Mouse (Mus musculus) cerebellum, adult 11 months (tissue): ENCODE measurements around the gene Dennd6b.

Source experiments
- DNase-seq: peaks from one replicate; pipeline ENCODE4 v3.0.0; 2022

Dennd6b gene

DNA sequence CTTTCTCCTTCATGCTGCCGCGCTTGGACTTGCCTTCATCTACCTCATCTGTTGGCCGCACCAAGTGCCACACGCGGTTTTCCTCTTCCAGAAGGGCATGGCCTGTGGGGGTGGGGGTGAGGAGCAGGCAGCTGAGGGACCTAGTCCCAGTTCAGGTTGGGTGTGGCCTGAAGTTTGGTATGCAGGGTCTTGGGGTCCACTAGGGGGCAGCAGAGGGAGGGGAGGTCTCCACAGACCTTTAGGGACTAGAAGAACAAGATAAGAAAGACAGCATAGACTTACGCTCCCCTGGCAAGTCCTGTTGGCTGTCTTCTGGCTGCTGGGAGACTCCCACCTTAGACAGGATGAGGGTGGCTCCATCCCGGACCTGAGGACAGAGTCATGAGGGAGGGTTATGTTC is 38.3 kb downstream of the Dennd6b start:
- peak; percentile 68 for DNase-seq

GRCm38 (mm10) chr15:89152312-89152711 is 44.0 kb downstream of the Dennd6b start:
- no peak for DNase-seq

- no peak for DNase-seq
Observed at GRCm38 (mm10) chr15:89150041-89150390, 46.3 kb downstream of the Dennd6b start.

DNA sequence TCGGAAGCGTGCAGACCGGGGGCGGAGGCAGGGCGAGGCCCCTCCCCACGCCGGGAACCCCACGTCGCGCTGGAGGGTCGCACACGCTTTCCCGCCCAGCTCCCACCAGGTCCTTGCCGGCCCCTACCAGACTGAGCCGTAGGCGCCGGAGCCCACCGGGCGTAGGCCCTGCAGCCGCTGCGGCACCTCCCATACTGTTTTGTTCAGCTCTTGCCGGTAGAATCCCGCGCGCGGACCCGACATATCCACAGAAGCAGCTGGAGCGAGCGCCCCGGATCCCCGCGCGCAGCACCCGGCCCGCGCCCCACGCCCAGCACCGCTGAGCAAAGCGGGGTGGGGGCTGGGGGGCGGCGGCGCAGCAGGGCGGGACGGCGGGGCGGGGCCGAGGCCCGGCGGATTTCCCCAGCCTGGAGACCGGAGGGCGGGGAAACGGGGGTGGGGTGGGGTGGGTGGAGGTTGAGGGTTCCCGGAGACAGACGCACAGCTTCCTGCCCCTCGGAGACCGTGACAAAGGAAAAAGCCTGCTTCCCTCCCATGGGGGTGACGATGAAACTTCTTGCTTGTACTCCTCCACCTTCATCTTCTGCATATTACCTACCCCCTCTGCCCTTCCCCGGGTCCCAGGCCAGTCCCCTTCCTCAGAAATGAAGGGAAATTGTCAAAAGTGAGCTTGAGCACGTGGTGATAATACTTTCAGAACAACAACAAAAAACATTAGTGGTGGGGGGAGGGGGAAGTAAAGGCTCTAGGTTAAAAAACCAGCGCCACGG is 46.8 kb downstream of the Dennd6b start, which contains the start of gene Mapk11:
TSS of gene Mapk11 (minus strand) at position 358 of the 770 bp plus-strand sequence.
- no peak for DNase-seq

GRCm38 (mm10) chr15:89148496-89149270 is 47.6 kb downstream of the Dennd6b start:
- no peak for DNase-seq

DNA sequence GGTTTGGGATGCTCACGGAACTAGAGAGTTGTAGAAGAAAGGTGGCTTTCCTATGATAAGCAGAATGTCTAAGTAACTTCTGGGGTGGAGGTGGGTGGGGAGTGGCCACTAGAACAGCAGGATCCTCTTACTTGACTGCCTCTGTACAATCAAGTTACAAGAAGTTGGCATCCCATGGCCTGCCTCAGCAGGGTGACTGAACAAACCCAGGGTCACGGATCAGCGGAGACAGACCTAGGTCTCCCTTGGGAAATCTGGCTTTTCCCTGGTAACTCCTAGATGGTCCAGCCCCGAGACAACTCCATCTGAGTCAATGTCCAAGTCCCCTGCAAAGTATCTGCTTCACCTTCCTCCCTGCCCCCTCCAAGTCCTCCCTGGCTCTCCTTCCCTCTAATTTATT is 48.4 kb downstream of the Dennd6b start:
- DNase-seq, result no peak

DNA sequence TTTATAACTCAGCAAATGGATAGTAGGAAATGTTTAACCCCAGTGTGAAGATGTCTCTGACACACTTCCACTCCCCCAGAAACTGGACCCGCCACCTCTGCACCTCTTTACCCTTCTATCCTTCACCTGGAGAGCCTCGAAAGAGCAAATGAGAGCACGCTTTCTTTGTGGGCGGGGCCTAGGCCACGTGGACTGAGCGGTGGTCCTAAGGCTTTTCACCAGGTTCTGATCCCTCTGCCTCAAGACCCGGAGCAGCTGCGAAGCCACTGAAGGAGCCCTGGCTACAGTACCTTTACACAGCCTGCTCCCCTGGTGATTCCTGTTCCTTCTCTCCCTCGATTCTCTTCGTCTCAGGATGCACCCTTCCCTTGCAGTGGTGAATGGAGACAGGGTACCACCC is 48.8 kb downstream of the Dennd6b start:
- DNase-seq, result no peak

GRCm38 (mm10) chr15:89147024-89147423 is 49.3 kb downstream of the Dennd6b start:
- no peak for DNase-seq

- peak; percentile 82 for DNase-seq
Observed at GRCm38 (mm10) chr15:89146537-89146936, 49.8 kb downstream of the Dennd6b start.

DNA sequence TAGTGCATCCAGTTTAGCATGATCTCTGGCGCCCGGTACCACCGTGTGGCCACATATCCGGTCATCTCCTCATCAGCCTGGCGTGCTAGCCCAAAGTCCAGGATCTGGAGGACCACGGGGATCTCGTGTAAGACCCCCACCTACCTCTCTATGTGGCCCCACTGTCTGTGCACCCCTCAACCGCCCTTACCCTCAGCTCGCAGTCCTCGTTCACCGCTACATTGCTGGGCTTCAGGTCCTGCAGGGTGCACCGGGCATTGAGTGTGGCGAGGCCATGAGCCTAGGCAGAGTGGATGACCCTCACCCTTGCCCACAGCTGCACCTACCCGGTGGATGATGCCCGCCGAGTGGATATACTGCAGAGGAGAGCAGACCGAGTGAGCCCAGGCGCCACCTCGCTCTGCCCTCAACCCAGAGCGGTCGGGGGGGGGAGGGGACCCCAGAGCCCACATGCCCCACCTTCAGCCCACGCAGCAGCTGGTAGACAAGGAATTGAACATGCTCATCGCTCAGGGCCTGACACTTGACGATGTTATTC is 50.4 kb downstream of the Dennd6b start:
- no peak for DNase-seq

DNA sequence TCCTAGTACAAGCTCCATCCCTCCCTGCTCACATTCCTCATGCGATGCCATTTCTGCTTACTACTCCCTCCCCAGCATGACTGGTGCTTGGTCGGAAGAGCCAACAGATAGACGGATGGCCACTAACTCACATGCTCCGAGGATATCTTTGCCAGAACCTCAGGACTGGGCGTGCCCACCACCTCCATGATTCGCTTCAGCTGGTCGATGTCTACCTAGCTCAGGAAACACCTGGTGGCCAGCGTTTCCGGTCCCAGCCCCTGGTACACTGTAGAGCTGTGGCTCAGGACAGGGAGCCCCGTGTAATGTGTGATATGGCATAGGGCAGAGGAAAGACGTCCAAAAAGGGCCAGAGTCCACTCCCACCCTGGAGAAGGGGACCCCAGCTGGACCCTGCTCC is 51.3 kb downstream of the Dennd6b start:
- DNase-seq, result no peak

DNA sequence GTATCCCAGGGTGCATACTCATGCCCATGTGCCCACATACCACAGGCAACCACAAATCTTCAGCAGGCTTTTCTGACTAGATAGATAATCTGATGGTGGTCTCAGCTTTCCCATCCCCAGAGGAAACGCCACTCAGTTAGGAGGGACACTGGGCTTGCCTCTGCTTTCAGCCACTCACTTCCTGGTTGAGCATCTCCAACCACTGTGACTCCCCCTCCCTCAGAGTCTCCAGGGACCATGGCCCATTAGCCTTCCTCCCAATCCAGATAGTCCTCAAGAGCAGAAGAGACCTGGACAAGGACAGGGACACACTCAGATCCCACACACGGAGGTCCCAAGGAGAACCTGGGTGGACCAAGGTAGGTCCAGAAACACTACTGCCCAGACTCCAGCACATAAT is 53.2 kb downstream of the Dennd6b start:
- no peak for DNase-seq

DNA sequence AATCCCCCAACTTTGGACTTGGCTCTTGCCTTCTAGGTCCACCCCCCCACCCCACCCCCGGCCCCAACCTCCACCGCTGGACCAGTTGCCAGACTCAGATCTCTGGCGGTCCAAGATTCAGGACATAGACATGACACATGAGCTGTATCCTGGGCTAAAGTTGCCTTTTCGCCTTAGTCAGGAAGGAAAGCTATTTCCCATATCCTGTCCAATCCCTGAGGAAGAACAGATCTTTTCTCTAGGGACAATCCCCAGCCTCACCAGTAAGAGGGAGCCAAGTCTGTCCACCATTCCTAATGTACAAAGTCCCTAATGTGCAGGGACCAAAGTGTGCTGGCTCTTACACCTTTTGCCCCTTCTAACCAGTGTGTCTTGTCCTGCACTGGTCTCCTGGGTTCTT is 54.4 kb downstream of the Dennd6b start:
- DNase-seq, result no peak

- no peak for DNase-seq
Observed at GRCm38 (mm10) chr15:89141443-89141842, 54.9 kb downstream of the Dennd6b start.

- DNase-seq, result peak; percentile 70
Observed at GRCm38 (mm10) chr15:89140659-89141252, 55.5 kb downstream of the Dennd6b start, which contains the start of gene Mapk12. TSS of gene Mapk12 (minus strand) at chr15:89140703.

DNA sequence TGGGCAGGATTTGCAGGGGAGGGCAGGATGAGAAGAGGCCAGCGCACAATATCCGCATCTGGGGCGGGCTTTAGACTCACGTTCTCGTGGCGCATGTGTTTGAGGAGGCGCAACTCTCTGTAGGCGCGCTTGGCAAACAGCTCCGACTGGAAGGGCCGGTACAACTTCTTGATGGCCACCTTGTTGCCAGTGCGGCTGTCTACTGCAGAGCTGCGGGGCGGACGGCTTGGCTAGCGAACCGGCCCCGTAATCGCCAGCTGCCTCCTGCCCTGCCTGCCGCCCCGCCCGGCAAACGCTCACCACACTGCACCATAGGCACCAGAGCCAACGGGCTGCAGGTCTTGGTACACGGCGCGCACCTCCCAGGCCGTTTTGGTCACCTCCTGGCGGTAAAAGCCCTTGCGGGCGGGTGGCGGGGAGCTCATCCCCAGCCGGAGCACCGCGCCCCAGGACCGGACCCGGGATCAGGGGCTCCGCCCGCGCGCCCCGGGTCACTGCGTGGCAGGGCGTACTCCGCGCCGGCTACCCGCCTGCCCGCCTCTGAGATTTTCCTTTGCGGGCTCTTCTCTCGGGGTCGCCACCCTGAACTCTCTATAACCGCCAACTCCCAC is 56.1 kb downstream of the Dennd6b start:
- DNase-seq, result peak; percentile 75

- DNase-seq, result no peak
Observed at GRCm38 (mm10) chr15:89138531-89138930, 57.8 kb downstream of the Dennd6b start.

- DNase-seq, result no peak
Observed at GRCm38 (mm10) chr15:89138046-89138405, 58.3 kb downstream of the Dennd6b start.

DNA sequence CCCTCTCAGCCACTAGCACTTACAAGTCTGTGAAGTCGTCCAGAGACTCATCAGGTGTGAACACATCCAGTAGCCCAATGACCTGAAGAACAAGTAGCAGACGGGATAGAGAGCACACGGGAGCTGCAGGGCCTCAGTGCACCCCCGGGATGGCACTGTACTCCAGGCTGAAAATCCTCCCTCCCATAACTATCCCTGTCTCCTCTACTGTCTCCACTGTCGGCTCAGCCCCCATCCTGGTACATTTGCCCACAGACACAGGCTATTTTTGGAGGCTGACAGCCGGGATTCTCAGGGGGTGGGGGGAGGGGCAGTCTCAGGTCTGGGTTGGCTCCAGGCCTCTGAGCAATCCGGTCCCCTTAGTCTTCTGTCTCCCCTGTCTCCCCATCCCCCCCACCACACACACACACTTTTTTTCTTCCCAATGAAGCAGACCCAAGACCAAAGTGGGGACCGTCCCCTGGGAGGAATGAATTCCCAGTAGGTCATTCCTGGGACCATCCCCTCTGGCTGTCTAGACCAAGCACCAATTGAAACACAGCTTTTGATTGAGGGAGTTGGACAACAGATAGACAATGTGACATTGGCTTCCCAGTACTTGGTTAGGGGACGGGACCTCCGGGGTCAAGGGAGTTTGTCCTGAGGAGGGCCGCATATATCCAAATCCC is 58.8 kb downstream of the Dennd6b start:
- DNase-seq, result no peak

DNA sequence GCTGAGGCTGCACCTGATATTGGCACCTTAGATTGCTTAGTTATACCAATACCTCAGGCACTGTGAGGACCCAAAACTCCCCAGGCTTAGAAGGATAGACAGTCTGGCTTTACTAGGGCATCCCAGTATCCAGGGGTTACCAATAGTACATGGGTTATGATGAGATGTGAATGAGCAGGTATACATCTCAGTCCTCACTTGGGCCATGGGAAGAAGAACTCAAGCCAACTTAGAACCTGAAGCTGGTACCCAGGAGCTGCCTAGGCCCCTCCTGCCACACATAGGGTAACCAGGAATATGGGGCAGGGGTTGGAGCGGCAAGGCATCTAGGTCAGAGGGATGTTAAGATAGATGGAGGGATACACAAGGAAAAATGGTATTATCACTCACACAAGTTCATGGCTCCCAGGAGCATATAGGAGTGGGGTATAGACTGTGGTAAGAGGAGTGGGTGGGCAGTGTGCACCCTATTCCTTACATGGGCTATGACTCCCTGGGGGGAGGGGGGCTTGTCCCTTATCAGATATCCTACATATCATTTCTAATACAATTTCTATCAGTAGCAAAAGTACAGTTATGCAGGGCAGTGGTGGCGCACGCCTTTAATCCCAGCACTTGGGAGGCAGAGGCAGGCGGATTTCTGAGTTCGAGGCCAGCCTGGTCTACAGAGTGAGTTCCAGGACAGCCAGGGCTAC is 59.7 kb downstream of the Dennd6b start:
- DNase-seq, result no peak
